Mouse (Mus musculus): Measurements from ENCODE around the gene Csrnp1. TPM values are rescaled to one million over a fixed set of nuclear protein-coding genes. Genes with fewer than 3 reads are reported as not detected.
A peak's percentile ranks its signal among the peaks of the same experiment; 100 is the strongest.

Csrnp1 gene
- total and polyA plus RNA-seq, 2 experiments, result 9.2 to 9.7 TPM

GRCm38 (mm10) chr9:119993092-119993844 is 8.8 kb upstream of the Csrnp1 start:
- 70% methylated on average over 10 of the region's 10 CpGs for WGBS
- no peak overlapping the region for H3K4me3 ChIP-seq (ENCODE audit: insufficient read depth, low read depth, low read length)
- H3K9ac ChIP-seq (ENCODE audit: low read depth, low read length), result no peak overlapping the region
- no peak for DNase-seq (ENCODE audit: extremely low read depth, low read depth, low spot score)
- no peaks in the 10 kb centered on the region for H3K4me1 ChIP-seq (ENCODE audit: control insufficient read depth, insufficient read depth, low read length)
- H3K79me2 ChIP-seq (ENCODE audit: control insufficient read depth, insufficient read depth, low read length), result no peaks in the 10 kb centered on the region
- H3K27me3 ChIP-seq (ENCODE audit: control insufficient read depth, insufficient read depth, low read length), result no peaks in the 10 kb centered on the region
- H3K27ac ChIP-seq (replicated peaks; ENCODE audit: insufficient read depth, low read depth, low read length), result no peak overlapping the region
- TF ChIP-seq CTCF (IDR thresholded peaks at IDR 0.05; ENCODE audit: low read depth, low read length), result no peak
- no peak for TF ChIP-seq POLR2A (IDR thresholded peaks at IDR 0.05; ENCODE audit: extremely low read depth, insufficient read depth, low read length)
- H3K36me3 ChIP-seq (ENCODE audit: control insufficient read depth, insufficient read depth, low read length), result no peaks in the 10 kb centered on the region

GRCm38 (mm10) chr9:119991310-119991709 is 6.9 kb upstream of the Csrnp1 start:
- DNase-seq (ENCODE audit: extremely low read depth, low read depth, low spot score), result no peak
- no peak overlapping the region for H3K27ac ChIP-seq (replicated peaks; ENCODE audit: insufficient read depth, low read depth, low read length)
- no peak for TF ChIP-seq POLR2A (IDR thresholded peaks at IDR 0.05; ENCODE audit: extremely low read depth, insufficient read depth, low read length)
- TF ChIP-seq CTCF (IDR thresholded peaks at IDR 0.05; ENCODE audit: low read depth, low read length), result no peak
- no peak overlapping the region for H3K9ac ChIP-seq (ENCODE audit: low read depth, low read length)
- H3K36me3 ChIP-seq (ENCODE audit: control insufficient read depth, insufficient read depth, low read length), result no peaks in the 10 kb centered on the region
- H3K27me3 ChIP-seq (ENCODE audit: control insufficient read depth, insufficient read depth, low read length), result no peaks in the 10 kb centered on the region
- H3K4me3 ChIP-seq (ENCODE audit: insufficient read depth, low read depth, low read length), result no peak overlapping the region
- 68% methylated on average over 5 of the region's 5 CpGs for WGBS
- H3K79me2 ChIP-seq (ENCODE audit: control insufficient read depth, insufficient read depth, low read length), result no peaks in the 10 kb centered on the region
- no peaks in the 10 kb centered on the region for H3K4me1 ChIP-seq (ENCODE audit: control insufficient read depth, insufficient read depth, low read length)

- Histone ChIP-seq H3K9ac (ENCODE audit: low read depth, low read length) (no peak overlapping the region), H3K4me3 (ENCODE audit: insufficient read depth, low read depth, low read length) (no peak overlapping the region), H3K79me2 (ENCODE audit: control insufficient read depth, insufficient read depth, low read length) (peaks cover 3% of the 10 kb centered on the region), H3K4me1 (ENCODE audit: control insufficient read depth, insufficient read depth, low read length) (peaks cover 6% of the 10 kb centered on the region; the same call in 1 of the 2 replicates), H3K27ac (replicated peaks; ENCODE audit: insufficient read depth, low read depth, low read length) (no peak overlapping the region), H3K27me3 (ENCODE audit: control insufficient read depth, insufficient read depth, low read length) (no peaks in the 10 kb centered on the region), H3K36me3 (ENCODE audit: control insufficient read depth, insufficient read depth, low read length) (no peaks in the 10 kb centered on the region)
- WGBS, result 42% methylated on average over 7 of the region's 7 CpGs
- peak; percentile 82 for DNase-seq (ENCODE audit: extremely low read depth, low read depth, low spot score)
- TF ChIP-seq POLR2A (IDR thresholded peaks at IDR 0.05; ENCODE audit: extremely low read depth, insufficient read depth, low read length) (no peak), CTCF (IDR thresholded peaks at IDR 0.05; ENCODE audit: low read depth, low read length) (no peak)
Measured at GRCm38 (mm10) chr9:119988304-119988703, 3.8 kb upstream of the Csrnp1 start.

GRCm38 (mm10) chr9:119985881-119986574 is 1.6 kb upstream of the Csrnp1 start:
- Histone ChIP-seq H3K79me2 (ENCODE audit: control insufficient read depth, insufficient read depth, low read length) (peaks cover 23% of the 10 kb centered on the region), H3K9ac (ENCODE audit: low read depth, low read length) (no peak overlapping the region), H3K27ac (replicated peaks; ENCODE audit: insufficient read depth, low read depth, low read length) (no peak overlapping the region), H3K4me3 (ENCODE audit: insufficient read depth, low read depth, low read length) (no peak overlapping the region), H3K4me1 (ENCODE audit: control insufficient read depth, insufficient read depth, low read length) (peaks cover 9% of the 10 kb centered on the region), H3K27me3 (ENCODE audit: control insufficient read depth, insufficient read depth, low read length) (no peaks in the 10 kb centered on the region), H3K36me3 (ENCODE audit: control insufficient read depth, insufficient read depth, low read length) (no peaks in the 10 kb centered on the region)
- TF ChIP-seq CTCF (IDR thresholded peaks at IDR 0.05; ENCODE audit: low read depth, low read length), result no peak
- TF ChIP-seq POLR2A (IDR thresholded peaks at IDR 0.05; ENCODE audit: extremely low read depth, insufficient read depth, low read length), result no peak
- DNase-seq (ENCODE audit: extremely low read depth, low read depth, low spot score), result no peak
- 90% methylated on average over 10 of the region's 10 CpGs for WGBS

GRCm38 (mm10) chr9:119983585-119984535 is 598 bp downstream of the Csrnp1 start:
- Histone ChIP-seq H3K4me3 (ENCODE audit: insufficient read depth, low read depth, low read length) (peak overlapping the region; percentile 100), H3K36me3 (ENCODE audit: control insufficient read depth, insufficient read depth, low read length) (no peaks in the 10 kb centered on the region), H3K27ac (replicated peaks; ENCODE audit: insufficient read depth, low read depth, low read length) (peak overlapping the region; percentile 99), H3K27me3 (ENCODE audit: control insufficient read depth, insufficient read depth, low read length) (no peaks in the 10 kb centered on the region), H3K9ac (ENCODE audit: low read depth, low read length) (peak overlapping the region; percentile 100), H3K4me1 (ENCODE audit: control insufficient read depth, insufficient read depth, low read length) (peaks cover 27% of the 10 kb centered on the region), H3K79me2 (ENCODE audit: control insufficient read depth, insufficient read depth, low read length) (peaks cover 41% of the 10 kb centered on the region)
- 3% methylated on average over 73 of the region's 79 CpGs for WGBS
- DNase-seq (ENCODE audit: extremely low read depth, low read depth, low spot score), result peak; percentile 65
- TF ChIP-seq POLR2A (IDR thresholded peaks at IDR 0.05; ENCODE audit: extremely low read depth, insufficient read depth, low read length) (peak; percentile 98), CTCF (IDR thresholded peaks at IDR 0.05; ENCODE audit: low read depth, low read length) (no peak)

All from liver, adult 2 months (tissue).